Mouse (Mus musculus): ENCODE data around the gene Gm20388. TPM values are rescaled to one million over a fixed set of nuclear protein-coding genes. Genes with fewer than 3 reads are reported as not detected.
"Not testable (repeated sequence)": the region's sequence is repeated elsewhere in the genome, so short reads cannot be mapped to it uniquely, and the experiment has no call there.

Gene Gm20388
- polyA plus RNA-seq, 1 experiment, result 18.7 TPM

- peaks cover 52% of the 10 kb centered on the region for H3K4me1 ChIP-seq (ENCODE audit: control insufficient read depth, insufficient read depth, low read length)
- under 1% methylated on average over 49 of the region's 51 CpGs for WGBS
- H3K27ac ChIP-seq (ENCODE audit: insufficient read depth, low read length), result peak within 1 kb of the TSS; percentile 83
- TF ChIP-seq POLR2A (IDR thresholded peaks at IDR 0.05; ENCODE audit: borderline replicate concordance, insufficient read depth, low read length) (no peak), CTCF (IDR thresholded peaks at IDR 0.05; ENCODE audit: borderline replicate concordance, insufficient read depth, low read depth, low read length) (no peak)
- no peak for DNase-seq
- no peaks in the 10 kb centered on the region for H3K27me3 ChIP-seq (ENCODE audit: control insufficient read depth, insufficient read depth, low read length)
- peak within 1 kb of the TSS; percentile 91 for H3K4me3 ChIP-seq (replicated peaks; ENCODE audit: insufficient read depth, low read depth, low read length)
Measured at GRCm38 (mm10) chr8:120668374-120668905, 757.8 kb downstream of the Gm20388 start, which contains the start of gene Emc8. Emc8 (minus strand) TSS chr8:120668573.

GRCm38 (mm10) chr8:120671775-120672174, 761.1 kb downstream of the Gm20388 start:
- no peak overlapping the region for H3K4me3 ChIP-seq (replicated peaks; ENCODE audit: insufficient read depth, low read depth, low read length)
- DNase-seq, result no peak
- no peak for TF ChIP-seq CTCF (IDR thresholded peaks at IDR 0.05; ENCODE audit: borderline replicate concordance, insufficient read depth, low read depth, low read length)
- TF ChIP-seq POLR2A (IDR thresholded peaks at IDR 0.05; ENCODE audit: borderline replicate concordance, insufficient read depth, low read length), result no peak

GRCm38 (mm10) chr8:120672626-120673229, 762.1 kb downstream of the Gm20388 start:
- no peaks in the 10 kb centered on the region for H3K27me3 ChIP-seq (ENCODE audit: control insufficient read depth, insufficient read depth, low read length)
- DNase-seq, result no peak
- no peak overlapping the region for H3K27ac ChIP-seq (ENCODE audit: insufficient read depth, low read length)
- TF ChIP-seq POLR2A (IDR thresholded peaks at IDR 0.05; ENCODE audit: borderline replicate concordance, insufficient read depth, low read length) (no peak), CTCF (IDR thresholded peaks at IDR 0.05; ENCODE audit: borderline replicate concordance, insufficient read depth, low read depth, low read length) (no peak)
- WGBS, result 82% methylated on average over 16 of the region's 16 CpGs
- no peak overlapping the region for H3K4me3 ChIP-seq (replicated peaks; ENCODE audit: insufficient read depth, low read depth, low read length)
- H3K4me1 ChIP-seq (ENCODE audit: control insufficient read depth, insufficient read depth, low read length), result peaks cover 28% of the 10 kb centered on the region

More at GRCm38 (mm10) chr8:120671775-120672174, 761.1 kb downstream of the Gm20388 start:
- H3K4me1 ChIP-seq (ENCODE audit: control insufficient read depth, insufficient read depth, low read length), result peaks cover 28% of the 10 kb centered on the region
- no peak overlapping the region for H3K27ac ChIP-seq (ENCODE audit: insufficient read depth, low read length)
- WGBS, result 59% methylated on average over 6 of the region's 6 CpGs
- H3K27me3 ChIP-seq (ENCODE audit: control insufficient read depth, insufficient read depth, low read length), result no peaks in the 10 kb centered on the region

DNA sequence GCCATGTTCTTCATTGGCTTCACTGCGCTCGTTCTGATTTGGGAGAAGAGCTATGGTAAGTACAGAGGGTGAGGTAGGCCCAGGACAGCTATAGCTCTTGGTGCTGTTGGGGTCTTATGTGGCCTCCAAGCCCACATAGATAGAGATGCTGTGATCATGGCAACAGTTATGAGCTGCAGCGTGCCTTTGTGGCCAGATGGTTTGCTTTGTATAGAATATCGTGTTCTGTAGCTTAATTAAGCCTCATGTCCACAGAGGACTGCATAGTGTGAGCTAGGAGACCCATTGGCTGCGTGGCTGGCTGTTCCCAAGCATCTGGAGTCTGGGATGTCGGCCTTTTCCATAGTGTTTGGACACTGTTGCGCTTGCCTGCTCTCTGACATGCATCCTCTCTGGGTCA, 762.7 kb downstream of the Gm20388 start:
- TF ChIP-seq POLR2A (IDR thresholded peaks at IDR 0.05; ENCODE audit: borderline replicate concordance, insufficient read depth, low read length) (no peak), CTCF (IDR thresholded peaks at IDR 0.05; ENCODE audit: borderline replicate concordance, insufficient read depth, low read depth, low read length) (no peak)
- 92% methylated on average over 7 of the region's 7 CpGs for WGBS
- H3K4me3 ChIP-seq (replicated peaks; ENCODE audit: insufficient read depth, low read depth, low read length), result no peak overlapping the region
- H3K27ac ChIP-seq (ENCODE audit: insufficient read depth, low read length), result no peak overlapping the region
- H3K27me3 ChIP-seq (ENCODE audit: control insufficient read depth, insufficient read depth, low read length), result no peaks in the 10 kb centered on the region
- no peak for DNase-seq
- H3K4me1 ChIP-seq (ENCODE audit: control insufficient read depth, insufficient read depth, low read length), result peaks cover 28% of the 10 kb centered on the region

GRCm38 (mm10) chr8:120675718-120676117, 765.1 kb downstream of the Gm20388 start:
- Histone ChIP-seq H3K27ac (ENCODE audit: insufficient read depth, low read length) (no peak overlapping the region), H3K4me1 (ENCODE audit: control insufficient read depth, insufficient read depth, low read length) (peaks cover 21% of the 10 kb centered on the region), H3K4me3 (replicated peaks; ENCODE audit: insufficient read depth, low read depth, low read length) (no peak overlapping the region), H3K27me3 (ENCODE audit: control insufficient read depth, insufficient read depth, low read length) (no peaks in the 10 kb centered on the region)
- 52% methylated on average over 8 of the region's 8 CpGs for WGBS
- no peak for DNase-seq
- no peak for TF ChIP-seq POLR2A (IDR thresholded peaks at IDR 0.05; ENCODE audit: borderline replicate concordance, insufficient read depth, low read length)
- no peak for TF ChIP-seq CTCF (IDR thresholded peaks at IDR 0.05; ENCODE audit: borderline replicate concordance, insufficient read depth, low read depth, low read length)

DNA sequence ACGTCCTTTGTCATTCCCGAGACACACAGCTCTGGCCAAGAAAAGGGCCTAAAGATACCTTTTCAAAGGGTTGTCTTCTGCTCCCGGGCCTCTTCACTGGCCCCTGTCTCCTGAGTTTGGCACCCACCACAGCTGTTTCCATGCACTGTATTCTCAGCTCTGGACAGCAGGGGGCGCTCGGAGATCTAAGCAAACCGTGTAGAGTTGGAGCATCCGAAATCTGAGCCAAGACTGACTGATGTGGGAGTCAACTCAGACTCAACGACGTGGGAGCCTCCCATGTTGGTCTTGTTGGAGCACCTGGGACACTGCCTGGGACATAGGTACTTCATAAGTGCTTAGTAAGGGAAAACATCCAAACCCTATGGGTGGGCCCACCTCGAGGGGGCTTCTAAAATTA, 767.8 kb downstream of the Gm20388 start:
- TF ChIP-seq CTCF (IDR thresholded peaks at IDR 0.05; ENCODE audit: borderline replicate concordance, insufficient read depth, low read depth, low read length) (peak; percentile 88), POLR2A (IDR thresholded peaks at IDR 0.05; ENCODE audit: borderline replicate concordance, insufficient read depth, low read length) (no peak)
- DNase-seq, result peak; percentile 72 to 77
- 11% methylated on average over 10 of the region's 10 CpGs for WGBS
- H3K4me1 ChIP-seq (ENCODE audit: control insufficient read depth, insufficient read depth, low read length), result peaks cover 6% of the 10 kb centered on the region
- H3K27ac ChIP-seq (ENCODE audit: insufficient read depth, low read length), result no peak overlapping the region
- H3K4me3 ChIP-seq (replicated peaks; ENCODE audit: insufficient read depth, low read depth, low read length), result no peak overlapping the region
- H3K27me3 ChIP-seq (ENCODE audit: control insufficient read depth, insufficient read depth, low read length), result no peaks in the 10 kb centered on the region

DNA sequence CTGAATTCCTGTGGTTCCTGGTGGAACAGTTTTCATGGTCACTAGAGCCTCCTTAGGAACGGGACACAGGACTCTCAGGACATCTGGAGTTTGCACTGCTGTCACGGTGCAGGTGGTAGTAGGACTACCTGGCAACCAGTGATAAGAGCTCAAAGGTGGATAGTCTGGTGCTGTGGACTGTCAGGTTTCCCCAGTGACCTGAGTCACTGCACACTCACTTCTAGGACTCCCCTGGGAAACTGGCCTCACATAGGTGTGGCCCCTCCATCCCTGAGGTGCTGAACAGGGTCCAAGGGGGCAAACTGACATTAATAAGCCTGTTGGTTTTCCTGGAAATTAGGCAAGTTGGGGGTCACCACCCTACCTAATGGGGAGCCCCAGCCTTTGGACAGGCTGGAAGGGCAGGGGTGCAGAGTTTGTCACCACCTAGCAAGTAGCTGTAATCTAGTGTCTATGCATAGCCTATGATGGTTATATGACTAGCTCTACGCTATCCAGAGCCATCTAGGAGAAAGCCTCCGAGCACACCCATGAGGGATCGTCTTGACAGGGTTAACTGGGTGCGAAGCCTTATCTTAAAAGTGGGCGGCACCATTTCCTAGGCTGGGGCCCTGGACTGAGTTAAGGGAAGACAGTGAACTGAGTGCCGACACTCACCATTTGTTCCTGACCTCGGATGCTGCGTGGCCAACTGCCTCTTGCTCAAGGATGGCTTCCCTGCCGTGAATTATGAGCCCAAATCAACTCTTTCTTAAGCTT, 769.2 kb downstream of the Gm20388 start:
- DNase-seq, result no peak
- Histone ChIP-seq H3K4me3 (replicated peaks; ENCODE audit: insufficient read depth, low read depth, low read length) (no peak overlapping the region), H3K27ac (ENCODE audit: insufficient read depth, low read length) (no peak overlapping the region), H3K27me3 (ENCODE audit: control insufficient read depth, insufficient read depth, low read length) (no peaks in the 10 kb centered on the region), H3K4me1 (ENCODE audit: control insufficient read depth, insufficient read depth, low read length) (peaks cover 5% of the 10 kb centered on the region; the same call in 1 of the 2 replicates)
- 89% methylated on average over 11 of the region's 11 CpGs for WGBS
- TF ChIP-seq CTCF (IDR thresholded peaks at IDR 0.05; ENCODE audit: borderline replicate concordance, insufficient read depth, low read depth, low read length) (no peak), POLR2A (IDR thresholded peaks at IDR 0.05; ENCODE audit: borderline replicate concordance, insufficient read depth, low read length) (no peak)

GRCm38 (mm10) chr8:120680405-120680804, 769.8 kb downstream of the Gm20388 start:
- H3K27ac ChIP-seq (ENCODE audit: insufficient read depth, low read length); DNase-seq; H3K27me3 ChIP-seq (ENCODE audit: control insufficient read depth, insufficient read depth, low read length); H3K4me3 ChIP-seq (replicated peaks; ENCODE audit: insufficient read depth, low read depth, low read length); H3K4me1 ChIP-seq (ENCODE audit: control insufficient read depth, insufficient read depth, low read length): not testable (repeated sequence)
- 64% methylated on average over 7 of the region's 7 CpGs for WGBS
